Mouse (Mus musculus) ovary, postnatal 10 days (tissue): ENCODE measurements around the gene 4930402H24Rik.

ENCODE experiments used
- DNase-seq: peaks from one replicate; pipeline ENCODE4 v3.0.0; 2022; ENCODE audit warnings: low spot score

4930402H24Rik gene

DNA sequence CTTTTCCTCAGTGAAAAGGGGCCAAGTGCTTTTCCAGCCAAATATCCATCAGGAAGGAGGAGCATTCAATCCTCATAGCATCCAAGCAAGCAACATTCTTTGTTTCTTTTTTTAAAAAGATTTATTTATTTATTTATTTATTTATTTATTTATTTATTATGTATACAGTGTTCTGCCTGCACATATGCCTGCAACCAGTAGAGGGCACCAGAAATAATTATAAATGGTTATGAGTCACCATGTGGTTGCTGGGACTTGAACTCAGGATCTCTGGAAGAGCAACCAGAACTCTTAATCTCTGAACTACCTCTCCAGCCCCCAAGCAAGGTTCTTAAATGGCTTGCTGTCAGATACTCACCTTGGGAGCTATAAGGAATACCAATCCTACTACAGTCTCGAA is 93.7 kb downstream of the 4930402H24Rik start:
- no peak for DNase-seq

DNA sequence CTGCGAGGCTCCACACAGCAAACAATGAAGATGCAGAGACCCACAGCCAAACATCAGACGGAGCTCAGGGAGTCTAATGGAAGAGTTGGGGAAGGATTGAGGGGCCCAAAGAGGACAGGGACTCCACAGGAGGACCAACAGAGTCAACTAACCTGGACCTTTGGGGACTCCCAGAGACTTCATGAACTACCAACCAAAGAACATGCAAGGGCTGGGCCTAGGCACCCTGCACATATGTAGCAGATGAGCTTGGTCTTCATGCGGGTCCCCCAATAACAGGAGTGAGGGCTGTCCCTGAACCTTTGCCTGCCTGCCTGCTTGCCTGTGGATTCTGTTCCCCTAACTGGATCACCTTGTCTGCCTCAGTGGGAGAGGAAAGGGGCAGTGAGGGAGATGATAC is 101.1 kb downstream of the 4930402H24Rik start:
- DNase-seq, result no peak

DNA sequence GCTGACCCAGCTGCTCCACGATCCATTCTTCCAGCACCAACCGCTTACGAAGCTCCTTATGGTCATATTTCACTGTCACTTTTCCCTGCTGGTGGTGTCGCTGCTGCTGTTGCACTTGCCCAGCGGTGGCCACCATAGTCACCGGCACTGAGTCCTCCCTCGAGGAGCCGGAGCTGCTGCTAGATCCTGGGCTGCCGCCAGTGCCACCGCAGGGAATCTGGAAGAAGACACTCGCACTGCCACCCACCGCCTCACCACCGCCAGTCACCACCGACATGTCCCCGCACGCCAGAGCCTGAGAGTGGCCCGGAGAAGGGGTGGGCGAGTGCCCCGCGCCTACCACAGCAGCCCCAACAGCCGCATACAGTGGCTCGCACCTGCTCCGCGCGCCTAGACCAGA is 102.5 kb downstream of the 4930402H24Rik start:
- DNase-seq, result no peak

DNA sequence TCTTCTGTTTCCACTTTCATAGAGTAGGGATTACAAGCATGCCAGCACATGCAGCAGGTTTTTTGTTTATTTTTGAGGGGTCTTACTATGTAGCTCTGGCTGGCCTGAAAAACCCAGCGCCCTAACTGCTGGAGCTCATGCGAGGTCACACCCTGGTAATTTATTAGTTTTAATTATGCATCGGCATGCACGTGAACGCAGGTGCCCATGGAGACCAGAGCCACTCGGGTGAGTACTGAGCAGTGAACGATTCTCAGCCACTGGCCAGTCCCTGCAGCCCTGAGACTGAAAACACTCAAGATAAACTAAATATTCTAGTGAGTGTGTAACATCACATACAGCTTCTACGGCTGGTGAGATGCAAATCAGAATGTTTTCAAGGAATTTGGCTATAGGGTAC is 110.5 kb downstream of the 4930402H24Rik start:
- no peak for DNase-seq

DNA sequence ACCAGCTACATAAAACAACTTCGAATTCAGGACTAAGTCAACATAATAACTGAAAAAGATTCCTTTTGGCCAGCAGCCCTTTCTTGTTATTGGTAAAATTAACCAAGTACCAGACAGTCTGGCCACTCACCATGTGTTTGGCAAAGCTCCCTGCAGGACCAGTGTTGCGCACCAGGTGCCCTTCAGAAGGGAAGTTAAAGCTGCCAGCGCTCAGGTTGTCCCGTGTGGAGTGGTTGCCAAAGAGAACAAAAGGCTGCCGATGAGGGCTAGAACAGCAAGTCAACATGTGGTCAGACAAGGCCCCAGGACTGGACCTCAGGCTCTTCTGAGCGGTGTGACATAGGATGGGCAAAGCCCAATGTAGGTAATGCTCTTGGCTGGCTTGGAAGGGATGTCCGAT is 114.5 kb downstream of the 4930402H24Rik start:
- DNase-seq, result no peak

DNA sequence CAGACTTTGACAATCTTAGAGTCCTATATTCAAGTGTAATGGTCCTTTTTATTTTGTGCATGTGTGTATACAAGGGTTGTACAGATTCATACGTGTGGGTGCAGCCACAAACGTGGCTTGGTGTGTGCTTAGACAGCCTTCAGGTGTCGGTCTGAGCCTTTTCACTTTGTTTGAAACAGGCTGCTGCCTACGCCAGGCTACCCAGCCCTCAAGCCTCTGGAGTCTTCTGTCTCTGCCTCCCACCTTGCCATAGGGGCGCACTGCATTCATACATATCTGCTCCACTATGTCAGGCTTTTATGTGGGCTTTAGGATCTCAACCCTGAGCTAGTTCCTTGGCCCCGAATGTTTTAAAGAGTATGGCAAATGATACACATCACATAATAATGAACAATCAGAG is 116.6 kb downstream of the 4930402H24Rik start:
- DNase-seq, result no peak

DNA sequence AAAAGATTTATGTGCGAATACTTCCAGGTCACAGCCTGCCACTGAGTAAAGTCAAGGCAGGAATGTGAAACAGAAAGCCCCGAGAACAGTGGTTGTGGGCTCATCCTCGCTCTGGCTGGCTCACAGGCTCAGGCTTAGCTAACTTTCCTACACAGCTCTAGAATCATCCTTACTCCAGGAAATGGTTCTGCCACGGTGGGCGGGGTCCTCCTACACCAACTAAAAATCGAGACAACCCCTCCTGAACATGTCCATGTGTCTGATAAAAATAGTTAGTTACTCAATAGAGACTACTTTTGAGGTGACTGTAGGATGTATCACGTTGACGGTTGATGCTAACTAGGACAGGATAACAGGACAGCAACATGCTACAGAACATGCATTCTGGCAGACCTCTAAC is 117.2 kb downstream of the 4930402H24Rik start:
- no peak for DNase-seq

DNA sequence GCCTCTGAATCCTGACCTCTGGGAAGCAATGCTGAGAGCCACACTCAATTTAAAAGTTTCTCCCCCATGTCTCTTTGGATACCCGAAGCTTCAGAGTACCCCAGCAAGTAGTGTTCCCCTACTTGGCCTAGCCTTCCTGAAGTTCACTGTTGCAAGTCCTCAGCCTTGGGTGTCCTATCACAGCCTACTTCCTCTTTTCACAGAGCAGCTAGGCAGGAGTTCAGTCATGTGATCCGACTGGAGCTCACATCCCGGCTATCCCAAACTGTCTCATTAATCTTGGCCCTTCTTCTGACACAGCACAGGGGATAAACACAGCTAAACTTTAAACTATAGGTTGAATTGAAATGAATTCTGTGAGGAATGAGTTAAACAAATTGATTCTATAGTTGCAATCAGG is 121.3 kb downstream of the 4930402H24Rik start:
- DNase-seq, result no peak

DNA sequence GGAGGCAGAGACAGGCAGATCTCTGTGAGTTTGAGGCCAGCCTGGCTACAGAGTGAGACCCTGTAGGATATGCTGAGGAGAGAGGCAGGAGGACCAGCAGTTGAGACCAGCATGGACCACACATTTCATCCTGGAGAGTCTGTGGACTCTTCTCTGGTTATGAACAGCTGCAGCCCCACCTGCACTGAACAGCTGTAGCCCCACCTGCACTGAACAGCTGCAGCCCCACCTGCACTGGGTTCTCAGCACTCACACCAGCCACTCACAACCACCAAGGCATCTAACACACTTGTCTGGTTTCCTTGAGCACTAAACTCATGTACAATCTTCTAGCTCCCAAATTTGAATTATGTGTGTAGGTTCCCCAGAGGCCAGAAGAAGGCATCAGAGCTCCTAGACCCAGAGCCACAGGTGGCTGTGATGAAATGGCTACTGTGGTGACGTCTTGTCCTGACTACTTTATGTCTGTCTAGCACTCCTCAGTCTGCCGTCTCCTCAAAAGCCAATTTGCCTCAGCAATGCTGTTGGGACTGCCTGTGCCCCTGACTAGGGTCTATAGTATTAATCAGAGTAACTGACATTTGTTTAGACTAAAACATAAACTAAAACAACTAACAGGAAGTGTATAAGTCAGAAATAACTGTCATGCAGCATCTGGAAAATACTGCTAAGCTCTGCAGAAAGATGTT is 125.4 kb downstream of the 4930402H24Rik start:
- DNase-seq, result no peak

DNA sequence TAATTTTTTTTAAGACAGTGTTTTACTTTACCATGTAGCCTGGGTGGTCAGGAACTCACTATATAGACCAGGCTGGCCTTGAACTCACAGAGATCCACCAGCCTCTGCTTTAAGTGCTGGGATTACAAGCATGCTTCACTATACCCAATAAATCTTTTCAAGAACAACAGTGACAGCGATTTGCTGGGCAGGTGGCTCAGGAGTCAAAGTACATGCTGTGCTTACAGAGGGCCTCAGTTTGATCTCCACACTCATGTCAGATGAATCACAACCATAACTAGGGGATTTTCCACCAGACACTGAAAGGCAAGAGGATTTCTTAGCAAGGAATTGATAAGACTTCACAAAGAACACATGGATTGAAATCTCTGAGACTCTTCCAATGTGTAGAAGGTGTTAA is 126.3 kb downstream of the 4930402H24Rik start:
- DNase-seq, result no peak

DNA sequence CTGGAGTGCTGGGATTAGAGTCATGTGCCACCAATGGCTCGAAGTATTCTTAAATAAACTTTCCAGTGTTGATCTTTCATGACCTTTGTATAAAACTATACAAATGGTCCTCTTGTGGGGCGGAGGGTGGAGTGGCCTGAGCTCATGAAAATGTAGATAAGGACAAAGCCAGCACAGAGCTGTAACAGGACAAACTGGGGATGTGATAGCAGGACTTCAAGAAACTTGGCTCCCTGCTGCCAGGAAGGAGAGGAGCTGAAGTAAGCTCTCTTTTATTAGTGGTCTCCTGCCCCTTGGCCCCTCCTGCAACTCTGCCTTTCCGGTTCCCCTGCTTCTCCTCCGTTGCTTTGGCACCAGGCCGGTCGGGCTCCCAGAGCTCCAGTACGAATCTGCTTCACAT is 129.6 kb downstream of the 4930402H24Rik start:
- DNase-seq, result no peak

DNA sequence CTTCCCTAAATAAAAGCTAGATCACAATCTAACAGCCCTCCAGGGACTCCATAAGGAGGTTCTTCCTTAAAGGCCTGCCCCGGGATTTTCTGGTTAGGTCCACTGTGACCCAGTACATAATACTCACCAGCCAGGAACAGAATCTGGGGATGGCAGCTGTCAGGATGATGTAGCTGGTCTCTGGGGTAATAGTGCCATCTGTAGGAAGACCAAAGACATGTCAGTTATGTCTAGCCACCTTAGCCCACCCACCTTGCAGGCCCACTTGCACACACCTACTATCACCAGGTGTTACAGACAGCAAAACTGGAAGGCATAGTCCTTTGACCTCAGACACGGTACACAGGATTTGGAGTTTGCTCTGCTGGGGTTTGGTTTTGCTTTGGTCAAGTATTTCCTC is 138.7 kb downstream of the 4930402H24Rik start:
- no peak for DNase-seq

DNA sequence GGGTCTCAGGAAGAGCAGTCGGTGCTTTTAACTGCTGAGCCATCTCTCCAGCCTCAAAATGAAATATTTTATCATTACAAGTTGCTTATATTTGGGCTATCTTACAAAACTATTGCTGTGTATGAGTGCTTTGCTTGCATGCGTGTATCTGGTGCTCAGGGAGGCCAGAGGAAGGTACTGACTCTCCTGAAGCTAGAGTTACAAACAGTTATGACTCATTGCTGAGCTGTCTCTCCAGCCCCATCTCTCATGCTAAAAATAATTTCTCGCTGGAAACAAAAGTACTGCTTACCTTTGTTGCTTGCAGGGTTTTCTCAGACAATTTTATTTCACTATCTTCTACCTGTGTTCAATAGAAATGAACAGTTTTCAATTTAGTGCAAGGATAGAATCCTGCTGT is 140.8 kb downstream of the 4930402H24Rik start:
- no peak for DNase-seq

DNA sequence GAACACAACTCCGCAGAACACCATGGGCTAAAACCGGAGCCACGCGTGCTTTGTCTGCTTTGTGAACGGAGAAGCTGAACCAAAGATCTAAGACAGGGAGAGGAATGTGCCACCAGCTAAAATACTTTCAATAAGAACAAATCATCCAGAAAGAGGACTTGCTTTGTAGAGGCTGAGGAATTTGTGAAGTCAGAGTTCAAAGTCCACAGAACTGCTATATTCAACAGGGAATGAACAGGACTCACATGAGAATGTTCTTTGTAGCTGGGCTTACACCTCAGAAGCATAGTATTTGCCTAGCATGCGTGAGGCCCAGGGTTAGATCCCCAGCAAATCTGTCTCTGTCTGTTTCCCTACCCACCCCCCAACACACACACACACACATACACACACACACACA is 145.3 kb downstream of the 4930402H24Rik start:
- DNase-seq, result no peak

DNA sequence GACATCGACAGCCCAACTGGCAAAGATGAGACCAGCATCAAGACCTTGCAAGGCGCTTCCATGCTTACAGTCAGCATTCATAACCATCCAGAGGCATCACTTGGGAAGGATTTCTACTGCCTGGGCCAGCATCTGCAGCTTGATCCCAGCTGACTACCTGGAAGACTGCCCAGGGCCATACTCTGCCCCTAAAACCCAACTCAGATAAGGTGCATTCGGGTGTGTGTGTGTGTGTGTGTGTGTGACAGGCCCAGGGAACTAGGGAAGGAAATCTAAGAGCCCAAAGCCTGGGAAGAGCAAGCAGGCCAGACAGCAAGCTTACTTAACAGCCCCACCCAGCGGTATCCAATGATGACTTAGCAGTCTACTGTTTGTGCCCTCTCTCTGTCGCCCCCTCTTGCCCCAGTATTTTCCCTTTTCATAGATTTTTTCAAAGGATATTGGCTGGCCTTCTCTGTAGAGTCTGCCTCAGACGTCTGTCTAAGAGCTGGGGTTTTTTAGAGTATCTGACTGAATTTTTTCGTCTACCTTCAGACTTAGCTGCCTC is 151.1 kb downstream of the 4930402H24Rik start:
- no peak for DNase-seq

DNA sequence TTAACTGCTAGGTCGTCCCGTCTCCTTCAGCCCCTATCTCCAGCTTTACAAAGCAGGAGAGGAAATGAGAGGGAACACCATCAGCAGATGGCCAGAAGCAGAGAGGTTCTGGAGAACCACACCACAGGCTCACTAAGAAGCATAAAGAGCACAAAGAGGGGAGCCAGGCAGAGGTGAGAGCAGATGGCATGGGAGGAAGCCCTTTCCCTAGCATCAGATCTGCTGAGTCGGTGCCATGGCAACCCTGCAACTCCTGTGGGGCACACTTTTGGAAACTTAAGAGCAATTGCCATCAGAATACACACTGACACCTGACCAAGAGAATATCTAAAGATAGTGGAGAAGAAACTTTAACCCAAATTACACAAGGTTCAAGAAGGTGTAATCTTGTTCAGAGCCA is 151.6 kb downstream of the 4930402H24Rik start:
- no peak for DNase-seq

DNA sequence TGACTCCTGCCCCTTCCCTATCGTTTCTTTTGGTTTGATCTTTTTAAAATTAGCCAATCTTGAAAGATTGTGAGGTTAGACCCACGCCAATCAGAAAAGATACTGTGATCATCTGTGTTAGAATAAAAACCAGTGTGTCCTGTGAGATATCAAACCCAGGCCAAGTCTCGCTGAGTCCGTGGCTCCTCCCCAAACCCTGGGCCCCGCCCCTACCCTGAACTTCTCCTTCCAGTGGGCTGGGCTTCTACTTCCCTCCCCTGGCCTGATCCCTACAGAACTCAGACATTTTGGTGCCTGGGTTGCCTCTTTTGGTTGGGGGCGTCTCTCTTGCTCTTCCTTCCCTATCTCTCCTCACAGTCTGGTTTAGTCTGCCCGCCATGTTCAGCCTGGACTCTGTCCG is 155.8 kb downstream of the 4930402H24Rik start:
- DNase-seq, result no peak

DNA sequence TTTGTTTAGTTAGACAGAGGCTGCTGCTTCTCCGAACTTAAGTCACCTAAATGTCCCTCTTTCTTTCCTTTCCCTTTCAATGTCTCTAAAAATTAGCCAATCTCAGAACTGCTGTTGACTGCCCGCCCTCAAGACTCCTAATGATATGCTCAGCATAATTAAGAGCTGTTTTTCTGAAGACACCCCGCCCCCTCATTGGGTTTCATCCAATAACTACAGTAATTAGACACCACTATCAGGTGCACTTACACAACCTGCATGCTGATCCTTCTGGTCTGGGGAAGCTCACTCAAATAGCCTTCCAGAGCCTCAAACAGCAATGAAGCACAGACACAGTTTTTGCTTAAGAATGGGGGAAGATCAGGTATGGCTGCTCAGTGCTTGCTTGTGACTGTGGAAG is 156.5 kb downstream of the 4930402H24Rik start:
- DNase-seq, result no peak

DNA sequence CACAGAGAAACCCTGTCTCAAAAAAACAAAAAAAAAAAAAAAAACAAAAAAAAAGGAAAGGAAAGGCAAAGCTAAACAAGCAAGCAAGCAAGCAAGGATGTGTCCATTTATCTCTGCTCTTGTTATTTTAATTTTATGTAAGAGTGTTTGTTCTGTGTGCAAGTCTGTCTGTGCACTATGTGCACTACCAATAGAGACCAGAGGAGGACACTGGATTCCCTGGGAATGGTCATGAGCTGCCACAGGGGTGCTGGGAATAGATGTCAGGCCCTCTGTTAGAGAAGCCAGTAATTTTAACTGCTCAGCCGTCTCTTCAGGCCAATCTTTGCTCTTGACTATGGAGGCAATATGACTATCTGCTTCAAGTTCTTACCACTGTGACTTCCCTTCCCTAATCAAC is 162.6 kb downstream of the 4930402H24Rik start:
- no peak for DNase-seq

DNA sequence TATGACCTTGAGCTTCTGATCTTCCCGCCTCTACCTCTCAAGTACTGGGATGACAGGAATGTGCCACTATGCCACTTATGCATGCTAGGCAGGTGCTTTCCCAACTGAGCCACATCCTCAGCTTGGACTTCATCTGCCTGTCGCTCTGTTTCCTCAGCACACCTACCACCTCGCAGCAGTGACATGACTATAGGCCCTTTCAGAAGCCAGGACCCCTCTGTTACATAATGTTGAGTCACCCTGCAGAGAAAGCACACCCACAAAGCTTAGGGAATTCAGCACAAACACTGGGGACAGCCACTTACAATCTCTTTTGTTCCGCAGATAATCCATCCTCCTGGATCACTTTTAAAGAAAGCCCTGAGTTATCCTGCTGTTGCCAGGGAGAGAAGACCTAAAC is 166.1 kb downstream of the 4930402H24Rik start:
- no peak for DNase-seq

DNA sequence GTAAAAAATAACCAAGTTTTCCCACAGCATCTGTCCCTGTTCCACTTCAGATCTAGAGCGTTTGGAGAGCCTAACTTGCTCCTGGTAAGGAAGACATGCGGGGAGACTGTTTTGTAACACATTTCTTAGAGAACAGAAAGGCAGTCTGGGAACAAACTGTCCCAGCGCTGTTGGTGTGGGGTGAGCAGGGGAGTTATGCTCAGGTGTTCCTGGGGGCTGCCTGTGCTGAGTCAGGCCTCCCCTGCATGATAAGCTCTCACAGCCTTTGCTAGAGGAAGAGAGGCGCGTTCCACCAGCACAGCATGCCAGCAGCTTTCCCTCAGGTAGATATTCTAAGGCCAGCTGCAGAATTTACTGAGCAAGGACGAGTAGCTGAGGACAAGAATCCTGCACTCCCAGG is 168.2 kb downstream of the 4930402H24Rik start:
- DNase-seq, result no peak

DNA sequence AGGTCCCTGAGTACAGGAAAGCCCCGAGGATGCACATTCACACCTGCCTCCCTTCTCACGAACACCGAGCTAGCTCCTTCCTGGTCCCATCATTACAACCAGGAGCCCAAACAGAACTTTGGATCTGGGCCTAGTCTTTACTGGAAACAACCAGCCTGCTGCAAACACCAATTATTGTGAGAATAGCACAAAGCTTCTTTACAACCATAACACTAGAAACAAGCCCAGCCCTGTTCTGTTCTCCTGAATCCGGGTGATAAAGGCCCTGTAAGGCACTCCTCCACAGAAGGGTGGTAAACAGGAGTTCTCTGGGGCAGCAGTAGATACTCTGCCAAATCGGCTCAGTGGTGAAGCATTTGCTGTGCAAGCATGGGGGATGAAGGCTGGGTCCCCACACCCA is 170.9 kb downstream of the 4930402H24Rik start:
- DNase-seq, result no peak

DNA sequence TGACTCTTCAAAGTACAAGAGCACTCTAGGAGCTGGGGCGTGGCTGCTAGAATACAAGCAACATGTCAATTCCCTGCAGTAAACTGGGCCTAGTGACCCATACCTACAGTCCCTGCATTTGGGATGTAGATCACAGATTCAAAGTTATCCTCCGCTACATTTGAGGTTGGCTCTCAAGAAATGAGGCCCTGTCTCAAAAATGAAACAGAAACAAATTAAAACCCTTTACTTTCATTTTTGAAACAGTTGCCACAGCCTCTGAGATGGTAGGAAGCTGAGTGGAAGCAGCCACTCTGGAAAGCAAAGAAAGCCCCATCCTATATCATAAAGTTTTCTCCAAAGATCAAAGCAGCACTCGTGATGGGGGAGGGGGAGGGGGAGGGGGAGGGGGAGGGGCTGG is 172.8 kb downstream of the 4930402H24Rik start:
- no peak for DNase-seq

DNA sequence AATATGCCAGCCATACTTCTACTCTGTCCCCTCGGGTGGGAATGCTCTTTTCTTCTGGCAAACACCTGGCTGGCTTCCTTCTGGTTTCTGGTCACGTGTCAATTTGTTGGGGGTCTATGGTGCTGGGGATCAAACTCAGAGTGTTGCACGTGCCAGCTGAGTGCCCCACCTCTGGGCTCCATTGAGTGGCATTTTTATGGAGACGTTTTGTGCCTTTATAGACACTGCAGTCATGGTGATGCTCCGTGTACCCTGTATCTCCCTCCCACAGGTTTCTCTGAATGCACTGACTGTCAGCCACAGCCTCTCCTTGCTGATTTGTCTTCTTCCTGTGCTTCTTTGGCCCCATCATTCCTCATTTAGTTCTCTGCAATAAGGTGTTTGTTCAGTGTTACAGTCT is 174.4 kb downstream of the 4930402H24Rik start:
- DNase-seq, result no peak
